Mouse (Mus musculus) cerebellum, adult 9-11 months (tissue): ENCODE measurements around the gene Opalin.

Source experiments
- DNase-seq: peaks from one replicate; pipeline ENCODE4 v3.0.0; 2022

The Opalin gene

DNA sequence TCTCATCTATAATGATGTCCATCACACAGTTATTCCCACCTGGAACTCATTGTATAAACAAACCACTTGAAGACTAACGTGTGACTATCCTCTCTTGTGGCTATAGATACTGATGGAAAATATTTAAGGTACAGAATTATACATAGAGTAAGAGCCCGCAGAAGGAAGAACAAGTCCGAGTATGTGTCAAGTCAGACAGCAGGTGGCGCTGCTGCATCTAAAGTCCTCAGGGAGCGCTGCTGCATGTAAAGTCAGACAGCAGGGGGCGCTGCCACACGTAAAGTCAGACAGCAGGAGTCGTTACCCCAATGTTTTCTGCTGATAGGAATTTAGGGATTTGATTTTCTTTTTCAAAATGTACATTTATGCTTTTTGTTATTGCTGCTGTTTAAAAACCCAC, 5.4 kb downstream of the Opalin start:
- peak; percentile 71 for DNase-seq

DNA sequence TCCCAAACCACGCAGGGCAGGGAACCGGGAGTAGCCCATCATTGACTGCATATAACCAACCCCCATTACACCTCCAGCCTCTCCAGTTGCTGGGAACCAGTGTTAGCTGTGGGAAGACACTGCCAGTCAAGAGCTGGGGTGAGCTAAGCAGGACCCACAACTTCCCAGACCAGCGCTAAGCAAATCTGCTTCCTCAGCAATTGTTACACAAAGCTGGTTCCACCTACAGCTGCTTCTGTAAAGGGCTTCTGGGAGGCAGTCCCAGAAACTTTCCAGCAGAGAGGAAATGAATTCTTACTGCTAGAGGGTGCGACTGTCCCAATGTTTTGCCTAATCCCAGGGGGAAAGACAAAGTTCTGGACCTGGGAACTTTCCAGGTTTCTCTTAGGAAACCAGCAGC, 22.2 kb downstream of the Opalin start:
- no peak for DNase-seq

DNA sequence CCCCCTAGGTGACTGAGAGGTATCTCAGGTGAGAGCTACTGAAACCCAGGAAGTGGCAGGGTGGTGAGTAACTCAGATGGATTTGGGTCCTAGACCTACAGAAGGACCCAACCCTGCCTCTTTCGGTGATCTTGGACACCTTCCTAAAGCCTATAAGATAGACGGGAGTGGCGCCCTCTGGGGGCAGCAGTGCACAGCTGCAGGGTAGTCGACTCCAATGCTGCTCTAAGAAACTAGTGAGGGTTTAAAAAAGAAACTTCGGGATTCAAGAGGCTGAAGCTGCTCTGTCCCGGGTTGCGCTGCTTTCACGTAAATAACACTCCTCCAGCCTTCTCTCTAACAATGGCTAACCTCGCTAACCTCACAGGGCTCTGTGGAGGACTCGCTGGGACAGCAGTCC, 23.4 kb downstream of the Opalin start:
- no peak for DNase-seq

DNA sequence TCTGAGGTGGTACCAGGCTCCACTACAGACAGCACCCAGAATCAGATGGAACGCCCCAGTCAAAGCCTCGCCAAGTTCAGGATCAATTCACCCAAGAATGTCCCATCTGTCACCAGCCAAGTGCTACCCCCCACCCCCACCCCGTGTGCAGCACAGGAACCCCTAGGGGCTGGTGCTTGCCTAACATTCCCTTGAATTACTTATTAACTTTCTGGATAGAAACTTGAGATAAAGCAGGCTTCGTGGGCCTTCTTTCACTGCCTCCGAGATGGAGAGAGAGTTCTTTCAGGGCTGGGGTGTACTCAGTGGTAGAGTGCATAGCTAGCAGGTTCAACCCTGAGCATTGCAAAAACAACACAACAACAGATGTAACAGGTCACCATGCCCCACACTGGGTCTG, 24.7 kb downstream of the Opalin start:
- DNase-seq, result no peak

DNA sequence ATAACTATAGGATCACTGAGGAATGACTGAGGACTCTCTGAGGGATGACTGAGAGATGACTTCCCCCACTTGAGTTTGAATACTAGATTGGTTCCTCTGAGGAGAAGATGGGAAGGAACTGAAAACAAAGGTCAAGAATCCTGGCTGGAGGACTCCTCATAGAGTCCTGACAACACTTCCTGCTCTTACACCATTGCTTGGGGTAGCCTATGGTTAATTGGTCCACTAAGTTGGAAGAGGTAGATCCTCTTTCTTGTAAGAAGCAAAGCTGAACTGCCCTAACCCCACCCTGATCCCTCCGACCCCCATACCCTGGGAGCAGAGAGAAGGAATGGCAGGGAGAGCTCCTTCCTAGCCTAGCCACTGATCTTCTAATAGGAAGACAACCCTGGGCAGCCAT, 25.2 kb downstream of the Opalin start:
- DNase-seq, result no peak

DNA sequence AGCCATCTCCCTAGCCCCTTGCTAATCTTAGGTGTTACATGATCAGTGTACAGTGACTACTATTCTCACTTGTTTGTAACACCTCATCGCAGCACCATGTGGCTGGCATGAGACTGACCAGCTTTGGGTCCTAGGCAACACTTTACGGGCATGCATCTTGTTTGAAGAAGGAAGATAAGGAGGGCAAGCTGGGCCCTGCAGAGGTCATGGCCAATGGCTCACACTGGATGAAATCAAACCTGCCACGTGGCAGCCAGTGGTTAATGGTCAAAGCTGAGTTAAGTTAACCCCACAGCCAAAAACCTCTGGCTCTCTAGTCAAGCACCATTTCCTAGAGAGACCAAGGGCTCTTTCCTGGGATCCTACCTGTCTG, 28.7 kb downstream of the Opalin start:
- DNase-seq, result no peak

DNA sequence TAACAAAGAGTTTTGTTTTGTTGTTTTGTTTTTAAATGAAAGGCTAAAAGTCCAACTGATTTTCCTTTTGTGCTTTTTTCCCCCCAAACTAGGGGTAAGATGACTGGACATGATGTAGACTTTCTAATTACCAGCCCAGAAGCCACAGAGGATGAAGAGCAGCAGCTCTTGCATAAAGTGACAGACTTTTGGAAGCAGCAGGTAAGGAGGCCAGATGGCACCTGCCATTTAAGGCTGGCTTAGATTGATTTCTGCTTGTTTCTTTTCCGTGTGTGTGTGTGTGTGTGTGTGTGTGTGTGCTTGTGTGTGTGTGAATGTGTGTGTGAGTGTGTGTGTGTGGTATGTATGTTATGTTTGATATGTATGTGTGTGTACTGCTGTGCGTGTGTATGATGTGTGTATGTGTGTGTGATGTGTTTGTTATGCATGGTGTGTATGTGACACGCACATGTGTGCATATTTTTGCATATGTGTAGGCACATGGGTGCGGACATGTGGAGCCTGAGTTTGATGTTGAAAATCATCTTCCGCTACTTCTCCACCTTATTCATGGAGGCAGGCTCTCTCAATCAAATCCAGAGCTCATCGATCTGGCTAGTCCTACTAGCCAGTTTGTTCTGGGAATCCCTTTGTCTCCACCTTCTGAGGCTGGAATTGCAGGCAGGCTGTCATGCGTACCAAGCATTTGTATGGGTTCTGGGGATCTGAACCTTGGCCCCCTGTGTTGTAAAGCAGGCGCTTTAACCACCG, 29.3 kb downstream of the Opalin start:
- no peak for DNase-seq

DNA sequence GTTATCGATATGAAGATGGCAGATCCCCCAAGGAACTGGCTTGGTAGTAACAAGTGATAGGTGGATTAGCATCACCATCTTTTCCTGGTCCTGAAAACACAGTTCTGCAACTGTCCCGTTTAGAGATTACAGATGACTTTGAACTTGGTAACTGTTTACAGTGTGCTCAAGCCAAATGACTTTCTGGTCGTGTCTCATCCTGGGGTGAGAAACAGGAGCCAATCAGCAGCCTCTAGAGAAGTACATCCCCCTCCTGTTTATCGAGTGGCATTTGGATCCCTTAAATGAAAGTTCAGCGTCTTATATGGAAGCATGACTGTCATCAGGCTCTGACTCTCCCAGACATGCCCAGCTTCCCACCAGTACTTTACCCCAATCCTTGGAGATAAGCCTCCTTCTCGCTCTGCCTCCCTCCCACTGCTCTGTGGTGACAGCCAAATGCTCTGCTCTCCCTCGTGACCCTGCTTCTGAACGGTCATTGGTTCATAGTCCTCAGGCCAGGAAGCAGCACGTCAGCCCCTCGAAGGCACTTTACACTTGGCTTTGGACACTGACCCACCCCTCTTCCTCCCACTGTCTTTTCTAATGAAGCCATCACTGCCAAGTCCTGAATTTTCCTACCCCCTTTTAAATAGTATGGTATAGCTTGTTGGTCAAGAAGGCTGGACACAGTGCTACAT, 31.7 kb downstream of the Opalin start:
- DNase-seq, result no peak

DNA sequence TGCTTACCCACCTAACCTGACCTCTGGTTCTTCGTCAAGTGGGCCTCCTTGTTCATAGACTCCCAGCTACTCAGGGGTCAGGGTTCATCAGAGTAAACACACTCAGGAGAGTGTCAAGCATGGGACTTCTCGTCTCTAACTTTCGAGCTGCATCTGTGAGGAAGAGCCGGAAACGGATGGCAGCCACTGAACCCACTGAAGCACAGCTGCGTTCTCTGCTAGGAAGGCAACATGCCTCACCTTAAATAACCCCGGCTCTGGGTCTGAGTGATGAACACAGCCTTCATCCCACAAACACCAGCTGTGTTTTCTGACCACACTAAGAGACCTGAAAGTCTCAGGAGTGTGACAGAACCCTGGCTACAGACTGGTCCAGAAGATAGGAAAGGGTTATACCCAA, 37.8 kb downstream of the Opalin start:
- DNase-seq, result no peak

DNA sequence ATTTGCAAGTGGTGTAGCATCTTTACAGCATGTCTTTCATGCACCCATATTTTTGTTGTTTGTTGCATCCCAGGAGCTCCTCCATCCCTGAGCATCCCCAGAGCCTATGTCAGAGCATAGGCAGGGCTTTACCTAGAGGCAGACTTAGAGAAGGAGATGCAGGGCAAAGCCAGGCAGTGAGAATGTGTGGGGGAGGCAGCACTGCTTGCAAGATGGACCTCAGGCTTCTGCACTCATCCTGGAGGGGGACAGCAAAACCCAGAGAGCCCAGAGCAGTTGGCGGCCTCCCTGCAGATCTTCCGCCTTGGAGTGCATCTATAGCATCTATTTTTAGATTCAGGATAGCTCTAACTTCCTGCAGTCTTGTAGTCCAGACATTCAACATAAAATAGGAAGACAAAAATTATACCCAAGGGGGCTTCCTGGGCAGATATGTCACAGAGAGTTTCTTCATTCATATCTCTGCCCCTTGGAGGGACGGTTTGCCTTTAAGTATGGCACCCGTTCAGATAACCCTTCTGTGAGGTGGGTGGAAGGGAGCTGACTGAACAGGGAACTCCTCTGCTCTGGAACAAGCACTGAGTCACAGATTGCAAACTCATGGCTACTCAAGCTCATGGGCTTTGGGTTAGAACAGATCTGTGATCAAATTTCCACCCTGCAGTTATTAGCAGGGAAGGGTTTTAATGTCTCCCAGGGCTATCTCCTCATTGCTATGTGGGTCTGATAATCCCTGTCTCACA, 40.9 kb downstream of the Opalin start:
- no peak for DNase-seq

DNA sequence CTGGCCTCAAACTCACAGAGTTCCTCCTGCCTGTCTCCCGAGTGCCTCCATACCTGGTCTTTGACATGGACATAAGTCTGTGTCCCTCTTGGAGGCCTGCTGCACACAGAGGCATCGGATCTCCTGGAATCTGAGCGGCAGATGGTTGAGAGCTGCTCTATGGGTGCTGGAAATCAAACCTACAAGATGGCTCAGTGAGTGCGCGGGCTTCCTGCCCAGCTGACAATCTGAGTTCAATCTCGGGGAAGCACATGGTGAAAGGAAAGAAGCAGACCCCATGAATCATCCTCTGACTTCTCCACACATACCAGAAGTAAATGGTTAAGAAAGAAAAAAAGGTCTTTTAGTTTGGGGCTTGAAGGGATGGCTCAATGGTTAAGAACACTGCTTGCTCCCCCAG, 45.0 kb downstream of the Opalin start:
- no peak for DNase-seq

DNA sequence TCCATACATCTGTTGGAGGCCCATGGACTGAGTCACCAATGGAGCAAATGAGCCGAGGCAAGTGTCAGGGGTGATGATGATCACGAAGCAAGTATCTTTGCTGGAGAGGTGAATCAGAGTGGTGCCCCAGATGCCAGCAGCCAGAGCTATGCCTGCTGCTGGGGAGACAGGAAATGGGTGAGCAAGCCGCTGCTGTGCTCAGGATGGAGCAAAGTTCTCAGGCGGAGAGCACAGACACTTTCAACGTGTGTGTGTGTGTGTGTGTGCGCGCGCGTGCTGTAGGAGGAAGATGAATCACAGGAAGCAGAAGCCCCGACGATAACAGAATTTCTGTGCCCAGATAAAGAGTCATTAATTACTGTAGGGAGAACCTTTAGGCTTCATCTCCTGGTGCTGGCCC, 45.9 kb downstream of the Opalin start:
- no peak for DNase-seq

DNA sequence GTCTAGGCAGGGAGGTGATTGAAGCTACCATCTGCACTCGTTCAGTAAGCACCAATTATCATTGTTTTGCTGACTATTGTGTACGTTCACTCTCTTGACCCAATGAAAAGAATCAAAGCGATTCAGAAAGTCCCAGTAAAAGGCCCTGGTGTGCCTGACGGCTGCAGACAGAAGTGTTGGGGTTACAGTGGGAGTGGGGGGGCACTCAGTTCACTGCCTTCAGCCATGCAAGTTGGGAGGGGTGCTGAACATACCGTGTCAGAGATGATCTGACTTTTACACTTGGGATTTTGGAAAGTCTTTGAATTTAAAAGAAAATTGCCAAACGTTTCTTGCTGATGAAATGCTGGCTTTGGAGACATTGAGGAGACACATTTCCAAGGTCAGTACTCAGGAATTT, 46.8 kb downstream of the Opalin start:
- DNase-seq, result no peak

DNA sequence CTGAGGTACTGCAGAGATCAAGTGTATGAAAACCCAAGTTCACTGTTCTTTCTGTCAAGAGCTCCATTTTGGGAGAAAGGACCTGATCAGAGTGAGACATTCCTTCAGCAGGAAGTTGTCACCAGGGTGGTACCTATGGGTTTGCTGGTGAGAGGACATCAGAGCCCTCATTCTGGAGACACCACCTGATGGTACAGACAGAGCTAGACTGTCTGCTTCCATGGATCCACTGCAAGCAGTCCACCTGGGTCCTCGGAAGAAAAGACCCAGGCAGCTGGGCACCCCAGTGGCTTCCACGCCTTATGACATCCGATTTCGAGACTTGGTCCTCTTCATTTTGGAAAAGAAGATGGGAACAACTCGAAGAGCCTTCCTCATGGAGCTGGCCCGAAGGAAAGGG, 47.7 kb downstream of the Opalin start, which contains the start of gene Dntt:
TSS of gene Dntt (plus strand) at position 57 of the 400 bp plus-strand sequence.
- DNase-seq, result no peak

DNA sequence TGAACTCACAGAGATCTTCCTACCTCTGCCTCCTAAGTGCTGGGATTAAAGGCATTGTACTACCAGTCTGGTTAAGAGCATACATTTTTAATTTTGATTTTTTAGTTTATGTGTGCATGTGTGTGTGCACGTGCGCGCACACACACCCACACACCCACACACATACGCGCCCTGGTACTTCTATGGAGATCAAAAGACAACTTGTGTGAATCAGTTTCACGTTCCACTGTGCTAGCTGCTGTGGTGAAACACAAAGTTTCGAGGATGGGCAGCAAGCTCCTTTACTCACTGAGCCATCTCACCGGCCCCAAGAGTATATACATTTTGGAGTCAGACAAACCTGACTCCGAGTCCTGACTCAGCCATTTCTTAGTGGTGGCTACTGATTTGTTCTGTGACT, 49.3 kb downstream of the Opalin start:
- no peak for DNase-seq

DNA sequence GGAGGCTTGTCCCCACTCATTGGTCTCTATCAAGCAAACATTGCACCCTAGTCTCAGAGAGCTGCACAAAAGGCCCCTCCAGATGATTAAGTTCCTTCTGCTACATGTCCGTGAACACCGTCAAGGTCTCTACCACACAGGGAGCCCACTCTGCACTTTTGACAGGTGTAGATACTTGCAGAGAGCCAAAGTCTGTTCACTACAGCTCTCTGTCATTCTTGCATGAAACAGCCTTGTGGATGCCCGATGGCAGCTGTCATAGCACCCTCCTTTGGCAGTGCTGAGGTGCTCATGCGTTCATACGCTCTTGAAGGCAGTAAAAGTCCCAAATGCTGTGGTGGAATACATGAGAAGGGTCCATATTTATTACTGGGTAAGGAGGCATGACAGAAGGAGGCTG, 49.9 kb downstream of the Opalin start:
- no peak for DNase-seq

DNA sequence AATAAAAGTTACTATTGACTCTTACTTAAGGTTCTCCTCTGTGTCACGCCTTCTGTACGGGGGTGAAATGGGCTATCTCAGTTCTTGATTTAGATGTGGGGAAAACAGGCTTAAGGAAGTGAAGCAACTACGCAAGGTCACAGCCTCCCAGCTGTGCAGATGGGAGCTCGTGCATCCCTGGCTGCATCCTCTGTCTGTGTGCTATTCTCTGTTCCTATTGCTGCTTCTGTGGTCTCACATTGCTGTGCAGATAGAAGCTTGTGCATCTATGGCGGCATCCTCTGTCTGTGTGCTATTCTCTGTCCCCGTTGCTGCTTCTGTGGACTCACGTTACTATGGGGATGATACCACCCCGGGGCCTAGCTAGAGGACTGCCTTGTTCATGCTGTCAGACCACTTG, 50.4 kb downstream of the Opalin start:
- DNase-seq, result no peak

DNA sequence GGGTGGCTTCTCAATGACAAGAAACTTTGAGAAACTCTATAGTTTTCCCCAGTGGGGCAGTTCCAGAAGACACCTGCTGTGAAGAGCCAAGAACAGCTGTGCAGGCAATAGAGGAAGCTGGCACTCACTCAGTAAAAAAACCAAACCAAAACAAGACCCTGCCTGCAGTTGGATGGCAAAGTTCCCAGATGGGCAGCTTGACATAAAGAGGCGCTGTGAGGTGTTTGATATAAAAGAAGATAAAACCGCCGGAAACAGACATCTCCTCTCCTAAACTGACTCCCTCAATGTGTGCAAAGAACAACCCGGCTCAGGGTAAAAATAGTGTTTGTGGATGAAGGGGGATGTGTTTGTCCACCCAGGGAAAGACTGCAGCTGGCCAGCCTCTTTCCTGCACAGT, 54.7 kb downstream of the Opalin start:
- no peak for DNase-seq

DNA sequence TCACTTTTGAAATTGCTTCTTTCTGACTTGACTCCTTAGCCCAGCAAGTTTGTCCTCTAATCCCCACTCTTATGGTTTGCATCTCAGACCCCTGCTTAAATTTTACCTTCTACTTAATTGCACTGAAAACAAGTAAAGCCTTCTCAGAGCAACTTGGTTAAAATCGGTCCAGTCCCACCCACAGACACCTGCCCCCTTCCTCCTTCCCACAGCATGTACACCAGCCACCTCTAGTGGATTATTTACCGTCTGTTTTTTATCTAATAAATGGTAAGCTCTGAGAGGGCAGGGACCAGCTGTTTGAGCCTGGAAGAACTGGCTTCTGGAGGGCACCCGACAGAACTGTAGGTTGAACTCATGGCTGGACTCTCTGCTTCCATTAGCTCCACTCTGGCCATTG, 56.4 kb downstream of the Opalin start:
- DNase-seq, result no peak

DNA sequence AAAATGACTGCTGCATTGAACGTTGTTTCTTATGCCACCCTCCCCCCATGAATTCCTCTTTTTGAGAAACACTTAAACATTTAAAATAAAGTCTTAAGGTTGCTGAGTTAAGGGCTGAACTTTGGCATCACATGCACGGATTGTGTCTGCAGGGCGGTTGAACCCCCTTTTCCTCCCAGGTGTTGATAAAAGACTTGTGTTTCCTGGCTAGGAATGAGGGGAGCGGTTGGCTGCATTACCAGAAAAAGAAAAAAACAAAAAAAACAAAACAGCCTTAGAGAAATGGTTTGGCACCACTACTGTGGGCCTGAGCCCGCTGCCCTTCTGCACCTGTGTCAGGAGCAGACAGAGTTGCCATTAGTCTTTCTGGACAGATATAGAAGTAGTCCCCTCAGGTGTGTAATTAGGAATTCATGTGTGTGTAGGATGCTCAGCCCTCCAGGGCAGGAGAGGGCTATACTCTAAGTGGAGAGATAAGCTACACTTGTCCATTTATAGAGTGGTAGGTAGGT, 57.7 kb downstream of the Opalin start:
- no peak for DNase-seq

DNA sequence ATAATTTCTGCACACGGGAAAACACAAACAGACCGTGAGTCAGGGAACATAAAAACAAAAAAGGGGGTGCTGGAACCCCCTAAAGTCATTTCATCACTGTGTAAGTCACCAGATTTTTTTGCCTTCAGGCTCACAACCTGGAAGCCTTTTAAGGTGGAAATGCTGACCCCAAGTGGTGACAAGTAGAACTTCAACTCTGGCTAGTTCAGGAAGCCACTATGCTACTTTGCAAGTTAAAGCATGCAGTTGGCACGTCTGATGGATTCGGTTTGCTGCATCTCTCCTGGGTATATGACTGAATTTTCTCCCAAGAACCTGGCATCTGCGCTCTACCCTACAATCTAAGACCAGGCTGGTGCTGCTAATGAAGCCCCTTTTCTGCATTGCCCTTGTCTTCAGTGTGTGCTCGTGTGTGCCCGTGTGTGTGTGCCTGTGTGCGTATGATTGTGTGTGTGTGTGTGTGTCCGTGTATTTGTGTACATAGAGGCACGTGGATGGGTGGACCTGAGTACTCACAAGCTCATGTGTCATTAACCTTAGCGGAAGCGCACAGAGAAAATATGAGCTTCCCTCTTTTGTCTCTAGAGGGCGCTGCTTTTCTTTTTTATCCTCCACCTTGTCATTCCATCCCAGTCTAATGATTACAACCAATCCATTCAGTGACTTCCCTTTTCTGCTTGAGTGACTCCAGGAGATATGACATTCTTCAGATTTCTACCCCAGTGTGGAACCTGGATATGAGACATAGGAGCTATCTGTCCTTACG, 60.8 kb downstream of the Opalin start:
- peak; percentile 17 for DNase-seq

DNA sequence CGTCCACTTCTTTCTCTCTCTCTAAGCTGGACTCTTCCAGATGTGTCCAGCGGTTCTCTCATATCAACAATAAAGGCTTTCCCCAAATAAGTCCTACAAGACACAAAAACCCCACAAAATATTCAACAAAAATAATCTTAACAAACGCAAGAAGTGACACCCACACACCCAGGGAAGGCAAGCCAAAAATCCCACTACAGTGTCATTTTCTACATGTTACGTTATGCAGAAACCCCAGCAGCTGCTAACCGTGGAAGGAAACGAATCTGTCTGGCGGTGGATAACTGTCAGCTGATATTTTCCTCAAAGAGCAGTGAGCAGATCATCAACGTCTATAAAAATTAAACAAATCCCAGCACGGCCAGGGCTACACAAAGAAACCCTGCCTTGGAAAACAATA, 62.9 kb downstream of the Opalin start:
- no peak for DNase-seq

DNA sequence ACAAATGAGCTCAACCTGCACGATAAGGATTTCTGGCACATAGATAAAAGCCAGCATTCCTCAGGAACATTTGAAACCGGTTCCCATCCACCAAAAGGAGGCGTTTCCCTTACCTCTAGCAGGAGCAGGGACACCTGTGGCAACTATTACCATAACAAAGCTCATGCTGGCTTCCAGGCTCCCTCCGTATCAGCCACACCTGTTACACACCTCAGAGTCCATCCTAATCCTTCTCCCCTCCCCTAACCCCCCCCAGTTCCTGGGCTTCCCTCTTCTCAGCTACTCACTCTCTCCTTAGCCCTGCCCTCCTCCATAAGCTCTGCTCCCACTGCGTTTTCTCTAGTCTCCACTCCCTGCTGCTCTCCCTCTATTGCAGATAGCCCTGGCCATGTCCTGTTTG, 63.3 kb downstream of the Opalin start:
- no peak for DNase-seq
